Mouse (Mus musculus): ENCODE data around the gene Krt87. TPM values are rescaled to one million over a fixed set of nuclear protein-coding genes. Genes with fewer than 3 reads are reported as not detected.

The Krt87 gene
- polyA plus RNA-seq, 1 experiment: 0.57 TPM

DNA sequence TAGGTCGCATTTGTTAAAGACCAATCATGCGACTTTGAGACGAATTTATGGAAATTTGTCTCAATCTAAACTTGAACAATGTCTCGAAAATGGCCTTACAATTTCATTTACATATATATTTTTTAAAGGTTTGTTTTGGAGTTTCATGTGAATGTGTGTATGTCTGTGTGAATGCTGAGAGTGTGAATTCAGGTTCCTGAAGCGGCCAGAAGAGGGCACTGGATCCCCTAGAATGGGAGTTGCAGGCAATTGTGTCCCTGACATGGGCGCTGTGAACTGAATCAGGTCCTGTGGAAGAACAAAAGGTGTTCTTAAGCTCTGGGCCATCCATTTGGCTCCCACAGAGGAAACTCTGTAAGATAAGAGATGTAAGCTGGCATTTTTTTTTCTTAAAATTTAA, 17.3 kb upstream of the Krt87 start:
- Histone ChIP-seq H3K27ac (ENCODE audit: control insufficient read depth, insufficient read depth, low read length) (no peak overlapping the region), H3K36me3 (ENCODE audit: control insufficient read depth, insufficient read depth, low read length) (no peaks in the 10 kb centered on the region), H3K4me1 (replicated peaks; ENCODE audit: control insufficient read depth, insufficient read depth, low read length) (no peaks in the 10 kb centered on the region), H3K4me3 (ENCODE audit: control insufficient read depth, insufficient read depth, low read length) (no peak overlapping the region), H3K27me3 (ENCODE audit: control insufficient read depth, insufficient read depth, low read length) (no peaks in the 10 kb centered on the region)
- no peak for DNase-seq
- no peak for TF ChIP-seq POLR2A (IDR thresholded peaks at IDR 0.05; ENCODE audit: control insufficient read depth, extremely low read depth, insufficient read depth, low read length, poor library complexity)
- no peak for TF ChIP-seq CTCF (IDR thresholded peaks at IDR 0.05; ENCODE audit: borderline replicate concordance, control insufficient read depth, extremely low read depth, insufficient read depth, low read length, poor library complexity)
- 91% methylated on average over 6 of the region's 6 CpGs for WGBS

DNA sequence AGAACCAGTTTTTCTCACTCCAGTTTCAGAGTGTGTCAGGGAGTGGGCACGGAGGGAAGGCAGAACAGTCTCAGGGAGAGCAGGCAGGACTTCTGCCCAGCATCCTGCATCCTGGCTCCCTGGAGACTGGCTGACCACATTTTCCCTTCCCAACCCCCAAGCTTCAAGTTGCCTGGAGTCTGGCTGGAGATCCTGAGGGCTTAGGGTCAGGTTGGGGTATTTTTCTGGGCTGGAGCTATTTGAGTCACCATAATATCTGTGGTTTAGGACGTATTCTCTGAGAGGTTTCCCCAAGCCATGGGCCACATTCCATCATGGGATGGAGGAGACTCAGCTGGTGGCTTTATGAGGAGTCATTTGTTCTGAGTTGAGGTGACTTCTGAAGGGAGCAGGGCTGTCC, 16.7 kb upstream of the Krt87 start:
- 96% methylated on average over 2 of the region's 2 CpGs for WGBS
- TF ChIP-seq CTCF (IDR thresholded peaks at IDR 0.05; ENCODE audit: borderline replicate concordance, control insufficient read depth, extremely low read depth, insufficient read depth, low read length, poor library complexity) (no peak), POLR2A (IDR thresholded peaks at IDR 0.05; ENCODE audit: control insufficient read depth, extremely low read depth, insufficient read depth, low read length, poor library complexity) (no peak)
- no peaks in the 10 kb centered on the region for H3K36me3 ChIP-seq (ENCODE audit: control insufficient read depth, insufficient read depth, low read length)

GRCm38 (mm10) chr15:101454774-101455173, 16.2 kb upstream of the Krt87 start:
- WGBS: 92% methylated on average over 8 of the region's 8 CpGs
- TF ChIP-seq CTCF (IDR thresholded peaks at IDR 0.05; ENCODE audit: borderline replicate concordance, control insufficient read depth, extremely low read depth, insufficient read depth, low read length, poor library complexity): no peak
- no peak for TF ChIP-seq POLR2A (IDR thresholded peaks at IDR 0.05; ENCODE audit: control insufficient read depth, extremely low read depth, insufficient read depth, low read length, poor library complexity)
- Histone ChIP-seq H3K27ac (ENCODE audit: control insufficient read depth, insufficient read depth, low read length) (no peak overlapping the region), H3K4me1 (replicated peaks; ENCODE audit: control insufficient read depth, insufficient read depth, low read length) (no peaks in the 10 kb centered on the region), H3K36me3 (ENCODE audit: control insufficient read depth, insufficient read depth, low read length) (no peaks in the 10 kb centered on the region), H3K4me3 (ENCODE audit: control insufficient read depth, insufficient read depth, low read length) (no peak overlapping the region), H3K27me3 (ENCODE audit: control insufficient read depth, insufficient read depth, low read length) (no peaks in the 10 kb centered on the region)
- DNase-seq: no peak

More for the DNA sequence above, 16.7 kb upstream of the Krt87 start:
- Histone ChIP-seq H3K27ac (ENCODE audit: control insufficient read depth, insufficient read depth, low read length) (no peak overlapping the region), H3K4me3 (ENCODE audit: control insufficient read depth, insufficient read depth, low read length) (no peak overlapping the region), H3K27me3 (ENCODE audit: control insufficient read depth, insufficient read depth, low read length) (no peaks in the 10 kb centered on the region), H3K4me1 (replicated peaks; ENCODE audit: control insufficient read depth, insufficient read depth, low read length) (no peaks in the 10 kb centered on the region)
- DNase-seq: no peak

GRCm38 (mm10) chr15:101453093-101453736, 14.6 kb upstream of the Krt87 start:
- TF ChIP-seq POLR2A (IDR thresholded peaks at IDR 0.05; ENCODE audit: control insufficient read depth, extremely low read depth, insufficient read depth, low read length, poor library complexity): no peak
- peak; percentile 84; the same call in 1 of the 2 replicates for TF ChIP-seq CTCF (IDR thresholded peaks at IDR 0.05; ENCODE audit: borderline replicate concordance, control insufficient read depth, extremely low read depth, insufficient read depth, low read length, poor library complexity)
- no peak overlapping the region for H3K27ac ChIP-seq (ENCODE audit: control insufficient read depth, insufficient read depth, low read length)
- no peaks in the 10 kb centered on the region for H3K4me1 ChIP-seq (replicated peaks; ENCODE audit: control insufficient read depth, insufficient read depth, low read length)
- WGBS: 10% methylated on average over 13 of the region's 13 CpGs
- H3K36me3 ChIP-seq (ENCODE audit: control insufficient read depth, insufficient read depth, low read length): no peaks in the 10 kb centered on the region
- no peaks in the 10 kb centered on the region for H3K27me3 ChIP-seq (ENCODE audit: control insufficient read depth, insufficient read depth, low read length)
- H3K4me3 ChIP-seq (ENCODE audit: control insufficient read depth, insufficient read depth, low read length): no peak overlapping the region
- DNase-seq: peak; percentile 76

- no peak within 1 kb of the TSS for H3K27ac ChIP-seq (ENCODE audit: control insufficient read depth, insufficient read depth, low read length)
- H3K4me3 ChIP-seq (ENCODE audit: control insufficient read depth, insufficient read depth, low read length): no peak within 1 kb of the TSS
- 73% methylated on average over 2 of the region's 2 CpGs for WGBS
- no peak for DNase-seq
- no peaks in the 10 kb centered on the region for H3K36me3 ChIP-seq (ENCODE audit: control insufficient read depth, insufficient read depth, low read length)
- no peaks in the 10 kb centered on the region for H3K27me3 ChIP-seq (ENCODE audit: control insufficient read depth, insufficient read depth, low read length)
- no peaks in the 10 kb centered on the region for H3K4me1 ChIP-seq (replicated peaks; ENCODE audit: control insufficient read depth, insufficient read depth, low read length)
- TF ChIP-seq POLR2A (IDR thresholded peaks at IDR 0.05; ENCODE audit: control insufficient read depth, extremely low read depth, insufficient read depth, low read length, poor library complexity) (no peak), CTCF (IDR thresholded peaks at IDR 0.05; ENCODE audit: borderline replicate concordance, control insufficient read depth, extremely low read depth, insufficient read depth, low read length, poor library complexity) (no peak)
Measured at GRCm38 (mm10) chr15:101447444-101447843, 8.8 kb upstream of the Krt87 start, which contains the start of gene Krt88. TSS of gene Krt88 (plus strand) at chr15:101447744.

DNA sequence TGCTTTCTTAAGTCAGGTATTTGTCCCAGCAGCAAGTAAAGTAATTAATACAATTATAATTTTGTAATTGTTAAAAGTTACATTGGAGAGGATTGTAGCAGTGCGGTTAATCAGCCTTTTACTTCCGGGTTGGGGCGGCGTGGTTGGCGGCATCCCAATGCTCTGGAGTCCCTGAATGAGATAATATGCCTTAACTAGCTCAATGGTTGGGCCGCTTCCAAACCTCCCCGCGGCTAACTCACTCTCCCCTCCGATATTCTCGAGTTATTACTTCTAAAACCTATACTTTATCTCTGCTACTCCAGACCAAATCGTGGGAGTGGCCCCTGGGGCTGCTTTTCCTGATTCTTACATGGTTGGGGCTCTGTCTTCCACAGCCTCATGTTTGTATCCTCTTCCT, 8.0 kb upstream of the Krt87 start:
- TF ChIP-seq CTCF (IDR thresholded peaks at IDR 0.05; ENCODE audit: borderline replicate concordance, control insufficient read depth, extremely low read depth, insufficient read depth, low read length, poor library complexity) (no peak), POLR2A (IDR thresholded peaks at IDR 0.05; ENCODE audit: control insufficient read depth, extremely low read depth, insufficient read depth, low read length, poor library complexity) (no peak)
- DNase-seq: no peak
- no peak overlapping the region for H3K4me3 ChIP-seq (ENCODE audit: control insufficient read depth, insufficient read depth, low read length)
- H3K27me3 ChIP-seq (ENCODE audit: control insufficient read depth, insufficient read depth, low read length): no peaks in the 10 kb centered on the region
- no peaks in the 10 kb centered on the region for H3K4me1 ChIP-seq (replicated peaks; ENCODE audit: control insufficient read depth, insufficient read depth, low read length)
- H3K27ac ChIP-seq (ENCODE audit: control insufficient read depth, insufficient read depth, low read length): no peak overlapping the region
- 84% methylated on average over 11 of the region's 11 CpGs for WGBS
- no peaks in the 10 kb centered on the region for H3K36me3 ChIP-seq (ENCODE audit: control insufficient read depth, insufficient read depth, low read length)
